Mouse (Mus musculus): ENCODE measurements at regions not wholly inside any gene's neighbourhood (a gene's known extent, or its start where the extent isn't known, plus 50 kb on each side); places are given as distances from the start of the nearest gene placed in this dataset.

- TF ChIP-seq POLR2A (IDR thresholded peaks at IDR 0.05; ENCODE audit: low read depth, low read length) (no peak), CTCF (conservative IDR thresholded peaks at IDR 0.05; ENCODE audit: insufficient read depth, insufficient read length, low read depth, low read length) (no peak)
Measured at GRCm38 (mm10) chr13:42372201-42372600, 70.9 kb downstream of the Edn1 start.
